Mouse (Mus musculus): ENCODE measurements around the gene Krt33b. TPM values are rescaled to one million over a fixed set of nuclear protein-coding genes. Genes with fewer than 3 reads are reported as not detected.
A peak's percentile ranks its signal among the peaks of the same experiment; 100 is the strongest.

Gene Krt33b
- total RNA-seq (2014; rRNA removed) (not detected in 2 replicates), polyA plus RNA-seq (2015; fragmentation: Nextera tagmentation; extraction: Ambion mirVana) (0.13 and 0.25 TPM in 2 replicates)

GRCm38 (mm10) chr11:100029768-100030167 is at the start of gene Krt33b:
Krt33b (minus strand) TSS chr11:100029868.
- no peak within 1 kb of the TSS for H3K4me3 ChIP-seq (ENCODE audit: low read depth, low read length)
- H3K4me2 ChIP-seq (ENCODE audit: low read depth, low read length, poor library complexity, severe bottlenecking), result no peak within 1 kb of the TSS
- no peak within 1 kb of the TSS for H3K27ac ChIP-seq (ENCODE audit: low read depth, low read length)
- ATAC-seq (ENCODE audit: low FRiP score), result no peak
- no peaks in the 10 kb centered on the region for H3K9me3 ChIP-seq (ENCODE audit: low read length)
- H3K4me1 ChIP-seq (ENCODE audit: insufficient read depth, low read length), result no peaks in the 10 kb centered on the region
- H3K36me3 ChIP-seq (ENCODE audit: insufficient read depth, low read length), result no peaks in the 10 kb centered on the region
- no peak for TF ChIP-seq CTCF (IDR thresholded peaks at IDR 0.05)
- 89% methylated on average over 6 of the region's 6 CpGs for WGBS
- DNase-seq (ENCODE audit: low spot score), result no peak
- no peak within 1 kb of the TSS for H3K9ac ChIP-seq (replicated peaks; ENCODE audit: low read length, poor library complexity, severe bottlenecking)
- H3K27me3 ChIP-seq (ENCODE audit: insufficient read depth, low read length), result no peaks in the 10 kb centered on the region

- ATAC-seq (ENCODE audit: low FRiP score), result no peak
- H3K27ac ChIP-seq (ENCODE audit: low read depth, low read length), result no peak overlapping the region
- no peak overlapping the region for H3K4me3 ChIP-seq (ENCODE audit: low read depth, low read length)
- WGBS, result 73% methylated on average over 1 of the region's 1 CpGs
- no peaks in the 10 kb centered on the region for H3K9me3 ChIP-seq (ENCODE audit: low read length)
- H3K36me3 ChIP-seq (ENCODE audit: insufficient read depth, low read length), result no peaks in the 10 kb centered on the region
- H3K4me2 ChIP-seq (ENCODE audit: low read depth, low read length, poor library complexity, severe bottlenecking), result no peak overlapping the region
- DNase-seq (ENCODE audit: low spot score), result no peak
- H3K9ac ChIP-seq (replicated peaks; ENCODE audit: low read length, poor library complexity, severe bottlenecking), result no peak overlapping the region
- no peaks in the 10 kb centered on the region for H3K4me1 ChIP-seq (ENCODE audit: insufficient read depth, low read length)
- no peak for TF ChIP-seq CTCF (IDR thresholded peaks at IDR 0.05)
- no peaks in the 10 kb centered on the region for H3K27me3 ChIP-seq (ENCODE audit: insufficient read depth, low read length)
These were observed 44.2 kb upstream of the Krt33b start for GRCm38 (mm10) chr11:100073873-100074272.

DNA sequence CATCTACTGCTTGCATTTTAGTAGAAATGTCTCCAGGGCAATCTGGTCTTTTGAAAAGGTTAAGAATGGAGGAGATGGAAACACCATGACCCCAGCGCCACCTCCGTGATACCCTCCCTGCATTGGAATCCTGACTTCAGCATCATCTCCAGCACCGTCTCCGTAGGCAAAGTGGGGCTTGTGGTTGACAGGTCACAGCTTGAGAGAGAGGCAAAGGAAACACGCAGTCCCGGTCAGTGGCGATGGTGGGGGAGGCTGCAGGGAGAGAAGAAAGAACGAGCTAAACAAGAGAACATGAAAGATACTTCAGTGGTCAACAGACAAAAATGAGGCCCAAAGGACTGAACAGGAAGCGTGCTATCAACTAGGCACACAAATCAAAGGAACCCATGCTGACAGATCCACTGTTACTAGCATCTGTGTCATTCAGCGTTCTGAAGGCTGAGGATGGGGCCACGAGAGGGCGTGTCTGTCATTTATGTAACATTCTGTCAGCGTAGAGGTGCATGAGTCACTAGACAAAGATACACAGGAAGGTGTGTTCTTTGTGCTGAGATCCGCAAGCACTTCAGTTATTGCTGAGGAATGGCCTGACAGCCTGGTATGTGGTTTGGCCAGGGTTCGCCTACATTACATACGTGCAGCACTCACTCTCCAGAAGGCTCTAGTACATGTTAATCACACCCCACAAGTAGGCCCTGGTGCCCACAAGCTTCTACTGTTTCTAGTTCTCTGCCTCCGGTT is 37.8 kb upstream of the Krt33b start:
- H3K9ac ChIP-seq (replicated peaks; ENCODE audit: low read length, poor library complexity, severe bottlenecking), result no peak overlapping the region
- H3K36me3 ChIP-seq (ENCODE audit: insufficient read depth, low read length), result no peaks in the 10 kb centered on the region
- no peak overlapping the region for H3K27ac ChIP-seq (ENCODE audit: low read depth, low read length)
- H3K4me3 ChIP-seq (ENCODE audit: low read depth, low read length), result no peak overlapping the region
- H3K9me3 ChIP-seq (ENCODE audit: low read length), result no peaks in the 10 kb centered on the region
- ATAC-seq (ENCODE audit: low FRiP score) (no peak), DNase-seq (ENCODE audit: low spot score) (no peak)
- no peaks in the 10 kb centered on the region for H3K27me3 ChIP-seq (ENCODE audit: insufficient read depth, low read length)
- no peak overlapping the region for H3K4me2 ChIP-seq (ENCODE audit: low read depth, low read length, poor library complexity, severe bottlenecking)
- H3K4me1 ChIP-seq (ENCODE audit: insufficient read depth, low read length), result no peaks in the 10 kb centered on the region
- 88% methylated on average over 17 of the region's 17 CpGs for WGBS
- no peak for TF ChIP-seq CTCF (IDR thresholded peaks at IDR 0.05)

- DNase-seq (ENCODE audit: low spot score), result peak; percentile 32
- ATAC-seq (ENCODE audit: low FRiP score), result no peak
- TF ChIP-seq CTCF (IDR thresholded peaks at IDR 0.05), result no peak
- H3K36me3 ChIP-seq (ENCODE audit: insufficient read depth, low read length), result no peaks in the 10 kb centered on the region
- whole genome bisulfite sequencing, result 49% methylated on average over 12 of the region's 12 CpGs
- H3K4me1 ChIP-seq (ENCODE audit: insufficient read depth, low read length), result no peaks in the 10 kb centered on the region
- H3K9ac ChIP-seq (replicated peaks; ENCODE audit: low read length, poor library complexity, severe bottlenecking), result no peak overlapping the region
- H3K27ac ChIP-seq (ENCODE audit: low read depth, low read length), result no peak overlapping the region
- no peak overlapping the region for H3K4me3 ChIP-seq (ENCODE audit: low read depth, low read length)
- H3K9me3 ChIP-seq (ENCODE audit: low read length), result no peaks in the 10 kb centered on the region
- H3K4me2 ChIP-seq (ENCODE audit: low read depth, low read length, poor library complexity, severe bottlenecking), result no peak overlapping the region
- H3K27me3 ChIP-seq (ENCODE audit: insufficient read depth, low read length), result no peaks in the 10 kb centered on the region
These were observed 36.8 kb upstream of the Krt33b start for GRCm38 (mm10) chr11:100066236-100067010.

DNA sequence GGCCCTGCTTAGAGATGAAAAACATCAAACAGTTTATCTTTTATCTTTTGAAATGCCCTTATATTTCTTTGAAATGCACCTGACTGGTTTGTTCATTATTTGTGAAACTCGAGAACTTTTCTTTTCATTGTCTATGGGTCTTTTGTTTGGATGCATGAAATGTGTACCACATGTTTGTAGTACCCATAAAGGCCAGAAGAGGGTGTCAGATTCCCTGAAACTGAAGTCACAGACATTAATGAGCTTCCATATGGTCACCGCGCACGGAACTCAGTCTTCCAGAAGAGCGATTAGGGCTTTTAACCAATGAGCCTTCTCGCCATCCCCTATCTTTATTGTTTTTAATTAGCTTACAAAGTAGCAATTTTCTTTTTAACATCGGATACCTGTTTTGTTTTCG is 29.2 kb upstream of the Krt33b start:
- no peak overlapping the region for H3K27ac ChIP-seq (ENCODE audit: low read depth, low read length)
- no peaks in the 10 kb centered on the region for H3K36me3 ChIP-seq (ENCODE audit: insufficient read depth, low read length)
- DNase-seq (ENCODE audit: low spot score) (peak; percentile 33), ATAC-seq (ENCODE audit: low FRiP score) (no peak)
- TF ChIP-seq CTCF (IDR thresholded peaks at IDR 0.05), result peak; percentile 39
- H3K4me2 ChIP-seq (ENCODE audit: low read depth, low read length, poor library complexity, severe bottlenecking), result no peak overlapping the region
- no peak overlapping the region for H3K4me3 ChIP-seq (ENCODE audit: low read depth, low read length)
- no peak overlapping the region for H3K9ac ChIP-seq (replicated peaks; ENCODE audit: low read length, poor library complexity, severe bottlenecking)
- no peaks in the 10 kb centered on the region for H3K27me3 ChIP-seq (ENCODE audit: insufficient read depth, low read length)
- H3K9me3 ChIP-seq (ENCODE audit: low read length), result no peaks in the 10 kb centered on the region
- WGBS, result 79% methylated on average over 8 of the region's 8 CpGs
- no peaks in the 10 kb centered on the region for H3K4me1 ChIP-seq (ENCODE audit: insufficient read depth, low read length)

Measured in midbrain, postnatal 0 days (tissue).